8 mouse cellular contexts compared by ENCODE assay signal in the genomic region with DNA sequence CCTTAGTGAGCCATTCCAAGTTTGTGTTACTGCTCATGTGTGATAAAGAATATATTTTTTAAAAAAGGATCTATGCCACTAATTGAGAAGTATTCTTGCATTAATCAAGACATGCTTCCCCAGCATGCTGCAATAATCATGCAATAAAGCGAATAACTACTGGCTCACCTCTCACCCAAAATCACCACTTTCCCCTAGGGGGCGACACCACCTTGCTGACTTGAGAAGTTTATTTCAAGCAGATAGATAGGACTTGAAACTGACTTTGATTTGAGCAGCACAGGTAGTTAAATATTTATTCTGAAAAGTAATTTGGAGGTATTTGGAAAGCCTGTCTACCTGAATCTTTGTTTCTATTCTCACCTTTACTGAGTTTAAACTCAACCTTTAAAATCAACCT.
DNase-seq lines count a peak whose midpoint lies in the region; ATAC-seq lines count a peak whose summit lies in the region.

No protein-coding gene starts in this region.

- H3K36me3 ChIP-seq in intestine, embryonic 14.5 days (ENCODE audit: control insufficient read depth, insufficient read depth, low read length): no peaks in the 10 kb centered on the region
- H3K36me3 ChIP-seq in intestine, embryonic 15.5 days: no peaks in the 10 kb centered on the region

- H3K4me3 ChIP-seq in intestine, embryonic 14.5 days (ENCODE audit: low read depth, low read length): no peak overlapping the region
- no peak overlapping the region for H3K4me3 ChIP-seq in intestine, embryonic 15.5 days (replicated peaks)

- H3K9me3 ChIP-seq in intestine, embryonic 14.5 days (ENCODE audit: control insufficient read depth, low read length): no peaks in the 10 kb centered on the region
- H3K9me3 ChIP-seq in intestine, embryonic 15.5 days: no peaks in the 10 kb centered on the region

- no peak overlapping the region for H3K4me2 ChIP-seq in intestine, embryonic 14.5 days (ENCODE audit: low read length)
- no peak overlapping the region for H3K4me2 ChIP-seq in intestine, embryonic 15.5 days (replicated peaks)

- no peaks in the 10 kb centered on the region for H3K27me3 ChIP-seq in intestine, embryonic 14.5 days (replicated peaks; ENCODE audit: control insufficient read depth, insufficient read depth, low read length)
- no peaks in the 10 kb centered on the region for H3K27me3 ChIP-seq in intestine, embryonic 15.5 days (replicated peaks)

- peak; percentile 55 for DNase-seq in intestine, embryonic 14.5 days (ENCODE audit: low spot score)
- DNase-seq in A20 (ENCODE audit: low read depth, low spot score): peak; percentile 63
- peak; percentile 29 for DNase-seq in NIH3T3 (ENCODE audit: low read depth)
- DNase-seq in forelimb bud, embryonic 11.5 days (ENCODE audit: low read depth, low spot score): peak; percentile 9
- DNase-seq in retina, embryonic 14.5 days (ENCODE audit: low spot score): peak; percentile 62
- no peak for DNase-seq in lung, postnatal 10 days

- H3K4me1 ChIP-seq in intestine, embryonic 14.5 days (replicated peaks; ENCODE audit: control insufficient read depth, insufficient read depth, low read length): no peaks in the 10 kb centered on the region
- no peaks in the 10 kb centered on the region for H3K4me1 ChIP-seq in intestine, embryonic 15.5 days (replicated peaks)

- 52% methylated on average over 2 of the region's 2 CpGs for WGBS in intestine, embryonic 14.5 days
- 48% methylated on average over 2 of the region's 2 CpGs for WGBS in intestine, embryonic 15.5 days

- ATAC-seq in intestine, embryonic 14.5 days (replicated peaks; ENCODE audit: low FRiP score, low TSS enrichment, low read depth): no peak
- ATAC-seq in intestine, embryonic 15.5 days: no peak
- ATAC-seq in cerebellum, adult (ENCODE audit: insufficient number of reproducible peaks, low FRiP score, low TSS enrichment): no peak

- H3K9ac ChIP-seq in intestine, embryonic 14.5 days (ENCODE audit: low read length): no peak overlapping the region
- H3K9ac ChIP-seq in intestine, embryonic 15.5 days: no peak overlapping the region

- H3K27ac ChIP-seq in intestine, embryonic 14.5 days (ENCODE audit: low read depth): no peak overlapping the region
- H3K27ac ChIP-seq in intestine, embryonic 15.5 days: no peak overlapping the region
